ENCODE assay signal across 24 mouse cellular contexts in the genomic region with DNA sequence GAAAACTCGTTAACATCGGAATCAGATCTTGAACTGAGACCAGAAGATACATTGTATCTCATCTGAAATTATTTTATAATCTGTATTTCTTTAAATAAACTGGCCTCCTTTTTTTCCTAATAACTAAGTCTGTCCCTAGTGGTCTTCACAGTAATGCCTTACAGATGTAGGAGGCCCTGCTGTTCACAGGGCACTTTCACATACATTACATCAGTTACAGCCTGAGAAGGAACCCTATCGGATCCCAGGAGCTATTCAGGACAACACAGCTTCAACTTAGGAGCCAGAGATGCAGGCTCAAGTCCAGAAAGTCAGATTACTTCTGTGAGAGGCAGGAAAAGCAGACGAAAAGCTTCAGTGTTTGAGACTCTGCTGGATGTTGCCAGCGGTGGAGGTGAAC.
A peak's percentile ranks its signal among the peaks of the same experiment; 100 is the strongest.
DNase-seq lines count a peak whose midpoint lies in the region; ATAC-seq lines count a peak whose summit lies in the region.
"Had no signal": no experiment of that assay in that cellular context is flagged by ENCODE, and none has a peak within 500 bp of the region (broad histone marks: within the 10 kb centered on the region; RNA-seq: fewer than 3 reads in every experiment).

No protein-coding gene starts in this region.

- H3K4me2 ChIP-seq in embryonic facial prominence, embryonic 14.5 days (ENCODE audit: low read depth, low read length): no peak overlapping the region
- H3K4me2 ChIP-seq: forebrain, embryonic 12.5 days; heart, embryonic 13.5 days; hindbrain, embryonic 12.5 days had no signal

- H3K27me3 ChIP-seq in embryonic facial prominence, embryonic 14.5 days (replicated peaks; ENCODE audit: control insufficient read depth, insufficient read depth, low read length): no peaks in the 10 kb centered on the region
- H3K27me3 ChIP-seq: forebrain, embryonic 12.5 days; heart, embryonic 13.5 days; hindbrain, embryonic 12.5 days; Patski had no signal

- H3K27ac ChIP-seq in embryonic facial prominence, embryonic 14.5 days (replicated peaks; ENCODE audit: low read depth, low read length): no peak overlapping the region
- H3K27ac ChIP-seq: forebrain, embryonic 12.5 days; heart, embryonic 13.5 days; hindbrain, embryonic 12.5 days had no signal

- H3K9me3 ChIP-seq in embryonic facial prominence, embryonic 14.5 days (ENCODE audit: control insufficient read depth, low read length): no peaks in the 10 kb centered on the region
- H3K9me3 ChIP-seq: forebrain, embryonic 12.5 days; G1E; heart, embryonic 13.5 days; hindbrain, embryonic 12.5 days had no signal

- no peak overlapping the region for H3K4me3 ChIP-seq in embryonic facial prominence, embryonic 14.5 days (ENCODE audit: low read depth, low read length)
- H3K4me3 ChIP-seq: forebrain, embryonic 12.5 days; heart, embryonic 13.5 days; hindbrain, embryonic 12.5 days had no signal

- no peak overlapping the region for H3K9ac ChIP-seq in embryonic facial prominence, embryonic 14.5 days (ENCODE audit: low read depth, low read length)
- H3K9ac ChIP-seq: forebrain, embryonic 12.5 days; heart, embryonic 13.5 days; hindbrain, embryonic 12.5 days had no signal

- peak; percentile 2 for DNase-seq in 3T3-L1 (ENCODE audit: low read depth, low spot score)
- DNase-seq in NIH3T3 (ENCODE audit: low read depth): peak; percentile 1
- DNase-seq in embryonic facial prominence, embryonic 14.5 days (ENCODE audit: low spot score): peak; percentile 32
- DNase-seq in mesoderm, embryonic 11.5 days (ENCODE audit: low read depth, low spot score): peak; percentile 12
- DNase-seq in gastrocnemius, adult 8-10 months (ENCODE audit: low spot score in 2 of 2): no peak
- no peak for DNase-seq in Muller cell, postnatal 12 days (ENCODE audit: inconsistent ontology term)
- DNase-seq: adrenal gland, postnatal 14 days; B cell, adult 2 months; cerebellum, adult 11-12 months; cerebellum, adult 9-10 months; cerebellum, postnatal 36 days; gastrocnemius, postnatal 25 days; heart, postnatal 36 days had no signal

- H3K36me3 ChIP-seq in embryonic facial prominence, embryonic 14.5 days (ENCODE audit: control insufficient read depth, insufficient read depth, low read length): no peaks in the 10 kb centered on the region
- H3K36me3 ChIP-seq: forebrain, embryonic 12.5 days; G1E; heart, embryonic 13.5 days; hindbrain, embryonic 12.5 days had no signal

- 54% methylated on average over 5 of the region's 5 CpGs for WGBS in embryonic facial prominence, embryonic 14.5 days

- no peaks in the 10 kb centered on the region for H3K4me1 ChIP-seq in embryonic facial prominence, embryonic 14.5 days (ENCODE audit: control insufficient read depth, insufficient read depth, low read length)
- H3K4me1 ChIP-seq: forebrain, embryonic 12.5 days; heart, embryonic 13.5 days; hindbrain, embryonic 12.5 days had no signal

- ATAC-seq in embryonic facial prominence, embryonic 14.5 days (ENCODE audit: low read depth): 0 out of 2 replicates have a peak, but pooled peaks have one; percentile 41
- ATAC-seq: activated CD4-positive, CD25-positive, alpha-beta regulatory T cell, adult 4 months; CD4-positive, CD25-positive, alpha-beta regulatory T cell, adult 4 months; forebrain, embryonic 16.5 days; hindbrain, embryonic 16.5 days; inflammation-experienced regulatory T-cells, adult 6 months; intestine, postnatal 0 days; Patski had no signal

Comparison
In these comparisons a context has a peak if more than half of its experiments do, and no peak if none do; other contexts are left out.
1. DNase-seq: peak in 3T3-L1 (single experiment), NIH3T3 (single experiment), embryonic facial prominence, embryonic 14.5 days (single experiment) and mesoderm, embryonic 11.5 days (single experiment); none in gastrocnemius, adult 8-10 months (0 of 2) and Muller cell, postnatal 12 days (single experiment).